8 mouse cellular contexts compared by ENCODE assay signal in the genomic region with DNA sequence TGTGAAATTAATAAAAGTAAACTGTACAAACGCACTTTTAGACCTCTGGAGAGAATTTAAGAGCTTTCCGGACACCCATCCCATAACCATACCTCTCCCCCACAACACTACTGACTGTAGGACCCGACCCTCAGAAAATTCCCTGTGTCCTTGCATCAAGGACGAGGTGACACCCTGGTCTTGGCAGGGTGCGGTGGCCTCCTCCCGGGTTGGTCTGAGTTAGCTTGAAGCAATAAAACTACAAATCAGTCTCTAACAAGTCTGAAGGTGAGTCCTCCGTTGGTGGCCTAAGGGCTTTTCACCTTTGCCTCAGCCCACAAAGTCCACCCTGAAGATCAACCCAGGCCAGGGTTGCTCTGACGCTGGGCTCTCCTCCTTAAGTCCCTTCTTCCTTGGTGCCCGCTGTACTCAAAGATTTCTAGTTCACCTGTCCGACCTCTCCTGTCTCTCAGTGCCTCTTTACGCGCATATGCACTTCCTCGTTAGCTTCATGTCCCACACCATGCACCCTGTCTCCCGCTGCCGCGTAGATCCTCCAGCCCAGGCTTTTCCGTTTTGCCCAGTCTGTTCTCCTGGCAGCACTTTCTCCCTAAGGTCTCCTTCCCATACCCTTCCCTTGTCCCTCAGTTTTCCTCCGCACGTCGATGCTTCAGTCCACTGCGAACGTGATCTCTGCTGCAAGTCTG. TPM values are rescaled to one million over a fixed set of nuclear protein-coding genes. Genes with fewer than 3 reads are reported as not detected.
DNase-seq lines count a peak whose midpoint lies in the region; ATAC-seq lines count a peak whose summit lies in the region.

No protein-coding gene starts in this region.

- DNase-seq in thymus, postnatal 25 days = peak; percentile 45
- no peak for DNase-seq in thymus, adult 18-20 months
- DNase-seq in left cerebral cortex, postnatal 10 days (ENCODE audit: extremely low spot score in 1 of 2, low spot score in 2 of 2) = no peak
- DNase-seq in urinary bladder, postnatal 25 days (ENCODE audit: low spot score) = no peak
- DNase-seq in embryo, embryonic 11 days = no peak

- H3K4me2 ChIP-seq in forebrain, embryonic 13.5 days = peak overlapping the region; percentile 95
- H3K4me2 ChIP-seq in kidney, embryonic 15.5 days = peak overlapping the region; percentile 99
- H3K4me2 ChIP-seq in midbrain, embryonic 12.5 days (replicated peaks) = peak overlapping the region; percentile 86

- H3K27ac ChIP-seq in forebrain, embryonic 13.5 days = 0 out of 2 replicates have a peak overlapping the region, but pooled peaks have one; percentile 40
- peak overlapping the region; percentile 87 for H3K27ac ChIP-seq in kidney, embryonic 15.5 days
- H3K27ac ChIP-seq in midbrain, embryonic 12.5 days (replicated peaks) = peak overlapping the region; percentile 80

- H3K4me1 ChIP-seq in forebrain, embryonic 13.5 days = peaks cover 29% of the 10 kb centered on the region
- peaks cover 35% of the 10 kb centered on the region for H3K4me1 ChIP-seq in kidney, embryonic 15.5 days
- H3K4me1 ChIP-seq in midbrain, embryonic 12.5 days = peaks cover 30% of the 10 kb centered on the region

- 16% methylated on average over 22 of the region's 22 CpGs for WGBS in forebrain, embryonic 13.5 days
- WGBS in kidney, embryonic 15.5 days = 12% methylated on average over 22 of the region's 22 CpGs
- WGBS in midbrain, embryonic 12.5 days = 19% methylated on average over 22 of the region's 22 CpGs

- intact Hi-C loops in left cerebral cortex, postnatal 10 days (cut with DNase I) = no loop called here

- H3K9me3 ChIP-seq in forebrain, embryonic 13.5 days (replicated peaks) = no peaks in the 10 kb centered on the region
- H3K9me3 ChIP-seq in kidney, embryonic 15.5 days (replicated peaks) = no peaks in the 10 kb centered on the region
- no peaks in the 10 kb centered on the region for H3K9me3 ChIP-seq in midbrain, embryonic 12.5 days

- no peaks in the 10 kb centered on the region for H3K27me3 ChIP-seq in forebrain, embryonic 13.5 days
- no peaks in the 10 kb centered on the region for H3K27me3 ChIP-seq in kidney, embryonic 15.5 days
- peaks cover 3% of the 10 kb centered on the region; the same call in 1 of the 2 replicates for H3K27me3 ChIP-seq in midbrain, embryonic 12.5 days

- ATAC-seq in forebrain, embryonic 13.5 days = no peak
- no peak for ATAC-seq in kidney, embryonic 15.5 days (replicated peaks; ENCODE audit: low FRiP score)
- no peak for ATAC-seq in midbrain, embryonic 12.5 days (ENCODE audit: low FRiP score, low read depth)

- H3K9ac ChIP-seq in forebrain, embryonic 13.5 days = peak overlapping the region; percentile 74
- H3K9ac ChIP-seq in kidney, embryonic 15.5 days = peak overlapping the region; percentile 55
- peak overlapping the region; percentile 74 for H3K9ac ChIP-seq in midbrain, embryonic 12.5 days (replicated peaks)

- no peaks in the 10 kb centered on the region for H3K36me3 ChIP-seq in forebrain, embryonic 13.5 days (ENCODE audit: poor library complexity, severe bottlenecking)
- no peaks in the 10 kb centered on the region for H3K36me3 ChIP-seq in kidney, embryonic 15.5 days
- H3K36me3 ChIP-seq in midbrain, embryonic 12.5 days = no peaks in the 10 kb centered on the region

- H3K4me3 ChIP-seq in forebrain, embryonic 13.5 days = peak overlapping the region; percentile 97
- H3K4me3 ChIP-seq in kidney, embryonic 15.5 days (replicated peaks) = peak overlapping the region; percentile 98
- peak overlapping the region; percentile 97 for H3K4me3 ChIP-seq in midbrain, embryonic 12.5 days

RNA-seq across cellular contexts. Expression of gene Sap30l, which starts 1.0 kb away (rescaled TPM):
- polyA plus RNA-seq in forebrain, embryonic 13.5 days (2015; fragmentation: Nextera tagmentation; extraction: Ambion mirVana) = 6.8 and 7.4 TPM in 2 replicates
- 10.1 and 11.6 TPM in 2 replicates for polyA plus RNA-seq in kidney, embryonic 15.5 days (2015; fragmentation: Nextera tagmentation; extraction: Ambion mirVana)
- 16.7 and 20.2 TPM in 2 replicates for polyA plus RNA-seq in midbrain, embryonic 12.5 days (2016; fragmentation: Nextera tagmentation; extraction: Ambion mirVana)
- total RNA-seq in left cerebral cortex, postnatal 10 days (2021) = 10 to 100 TPM; 38.5 TPM

RNA-seq across cellular contexts. Expression of gene Hand1, which starts 32.2 kb away (rescaled TPM):
- not detected in 2 replicates for polyA plus RNA-seq in forebrain, embryonic 13.5 days (2015; fragmentation: Nextera tagmentation; extraction: Ambion mirVana)
- 0.99 and 5.4 TPM in 2 replicates for polyA plus RNA-seq in kidney, embryonic 15.5 days (2015; fragmentation: Nextera tagmentation; extraction: Ambion mirVana)
- not detected in 2 replicates for polyA plus RNA-seq in midbrain, embryonic 12.5 days (2016; fragmentation: Nextera tagmentation; extraction: Ambion mirVana)
- not detected for total RNA-seq in left cerebral cortex, postnatal 10 days (2021)
